Mouse (Mus musculus) forebrain, embryonic 12.5 days (tissue): ENCODE results near the gene 1110008P14Rik. TPM values are rescaled to one million over a fixed set of nuclear protein-coding genes. Genes with fewer than 3 reads are reported as not detected.
A peak's percentile ranks its signal among the peaks of the same experiment; 100 is the strongest.
"Not testable (repeated sequence)": the region's sequence is repeated elsewhere in the genome, so short reads cannot be mapped to it uniquely, and the experiment has no call there.

Experiments
- ATAC-seq: fragments of 200-750 bp; cut with Nextera tagmentation; 2 replicates; pipeline ENCODE4 v1.8.0; 2017; ENCODE audit warnings: moderate TSS enrichment; ENCODE audit not compliant: low FRiP score
- H3K27ac ChIP-seq: fragments of 300-500 bp; sonication (generic); 2 replicates; pipeline ENCODE4 v1.5.1; 2016; ENCODE audit warnings: mild to moderate bottlenecking
- H3K27me3 ChIP-seq: fragments of 300-500 bp; sonication (generic); 2 replicates; pipeline ENCODE4 v1.6.1; 2016; ENCODE audit warnings: mild to moderate bottlenecking
- H3K36me3 ChIP-seq: fragments of 300-500 bp; sonication (generic); replicated peaks from 2 replicates; pipeline ENCODE4 v1.6.1; 2016; ENCODE audit warnings: mild to moderate bottlenecking
- H3K4me1 ChIP-seq: fragments of 300-500 bp; sonication (generic); 2 replicates; pipeline ENCODE4 v1.6.1; 2016
- H3K4me2 ChIP-seq: fragments of 300-500 bp; sonication (generic); 2 replicates; pipeline ENCODE4 v1.6.1; 2016; ENCODE audit warnings: mild to moderate bottlenecking, moderate library complexity
- H3K4me3 ChIP-seq: fragments of 300-500 bp; sonication (generic); replicated peaks from 2 replicates; pipeline ENCODE4 v1.5.1; 2016; ENCODE audit warnings: mild to moderate bottlenecking
- H3K9ac ChIP-seq: fragments of 300-500 bp; sonication (generic); 2 replicates; pipeline ENCODE4 v1.6.1; 2016; ENCODE audit warnings: mild to moderate bottlenecking
- H3K9me3 ChIP-seq: fragments of 300-500 bp; sonication (generic); 2 replicates; pipeline ENCODE4 v1.6.1; 2016
- WGBS: fragments of 180-500 bp; shearing (Covaris S2); methylation state at CpG from one replicate; pipeline ENCODE4 v1.1.7; 2016; 5-methylcytosine and 5-hydroxymethylcytosine counted together
- polyA plus RNA-seq: library from polyadenylated mRNA; unstranded; fragments of >200 nt; fragmentation: Nextera tagmentation; extraction: Ambion mirVana; gene quantifications from 2 replicates; pipeline ENCODE4 v1.2.1, GENCODE M21; 2016

1110008P14Rik gene
- polyA plus RNA-seq, 1 experiment from 2014 or later: 51.0 TPM

DNA sequence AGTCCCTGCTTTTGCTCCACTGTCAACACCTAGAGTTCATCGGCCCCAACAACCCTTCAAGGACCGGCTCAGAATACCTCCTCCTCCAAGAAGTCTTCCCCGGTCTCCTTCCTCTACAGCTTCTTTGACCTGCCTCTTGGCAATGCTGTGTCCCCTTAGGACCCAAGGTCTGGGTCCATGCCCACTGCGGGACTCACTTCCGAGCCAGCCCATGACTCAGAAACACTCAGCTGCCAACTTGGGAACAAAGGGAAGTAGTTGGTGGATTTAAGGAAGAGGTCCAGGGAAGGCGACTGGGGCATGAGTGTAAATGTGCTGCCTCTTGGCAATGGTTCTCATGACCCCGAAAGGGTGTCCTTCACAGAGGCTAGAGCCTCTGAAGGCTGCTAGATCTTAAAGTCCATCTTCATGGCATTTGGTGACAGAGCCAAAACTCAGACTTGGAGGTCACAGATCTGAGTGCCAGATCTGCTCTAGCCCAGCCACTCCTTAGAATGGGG is 1.7 kb downstream of the 1110008P14Rik start:
- Histone ChIP-seq H3K9ac (no peak overlapping the region), H3K36me3 (peaks cover 51% of the 10 kb centered on the region), H3K27ac (no peak overlapping the region), H3K4me1 (peaks cover 9% of the 10 kb centered on the region), H3K9me3 (no peaks in the 10 kb centered on the region), H3K27me3 (peaks cover 18% of the 10 kb centered on the region), H3K4me2 (no peak overlapping the region), H3K4me3 (no peak overlapping the region)
- no peak for ATAC-seq
- WGBS: 92% methylated on average over 7 of the region's 7 CpGs

GRCm38 (mm10) chr2:32376963-32377362 is 4.8 kb downstream of the 1110008P14Rik start:
- H3K27ac ChIP-seq: no peak overlapping the region
- ATAC-seq: no peak
- no peaks in the 10 kb centered on the region for H3K9me3 ChIP-seq
- no peak overlapping the region for H3K9ac ChIP-seq
- no peak overlapping the region for H3K4me3 ChIP-seq
- peaks cover 8% of the 10 kb centered on the region; the same call in 1 of the 2 replicates for H3K27me3 ChIP-seq
- peaks cover 81% of the 10 kb centered on the region for H3K36me3 ChIP-seq
- H3K4me2 ChIP-seq: no peak overlapping the region
- peaks cover 7% of the 10 kb centered on the region for H3K4me1 ChIP-seq
- WGBS: 93% methylated on average over 10 of the region's 10 CpGs

- 95% methylated on average over 13 of the region's 13 CpGs for WGBS
- Histone ChIP-seq H3K27ac (no peak overlapping the region), H3K27me3 (peaks cover 6% of the 10 kb centered on the region; the same call in 1 of the 2 replicates), H3K4me1 (no peaks in the 10 kb centered on the region), H3K9me3 (no peaks in the 10 kb centered on the region), H3K4me3 (no peak overlapping the region), H3K9ac (no peak overlapping the region), H3K4me2 (no peak overlapping the region), H3K36me3 (peaks cover 96% of the 10 kb centered on the region)
- no peak for ATAC-seq
Measured at GRCm38 (mm10) chr2:32375317-32375940, 6.3 kb downstream of the 1110008P14Rik start.

- Histone ChIP-seq H3K27ac (no peak overlapping the region), H3K27me3 (no peaks in the 10 kb centered on the region), H3K4me2 (no peak overlapping the region), H3K36me3 (peaks cover 99% of the 10 kb centered on the region), H3K4me1 (no peaks in the 10 kb centered on the region), H3K9ac (no peak overlapping the region), H3K4me3 (no peak overlapping the region), H3K9me3 (no peaks in the 10 kb centered on the region)
- no peak for ATAC-seq
- WGBS: 91% methylated on average over 10 of the region's 10 CpGs
Measured at GRCm38 (mm10) chr2:32374191-32374590, 7.5 kb downstream of the 1110008P14Rik start.

DNA sequence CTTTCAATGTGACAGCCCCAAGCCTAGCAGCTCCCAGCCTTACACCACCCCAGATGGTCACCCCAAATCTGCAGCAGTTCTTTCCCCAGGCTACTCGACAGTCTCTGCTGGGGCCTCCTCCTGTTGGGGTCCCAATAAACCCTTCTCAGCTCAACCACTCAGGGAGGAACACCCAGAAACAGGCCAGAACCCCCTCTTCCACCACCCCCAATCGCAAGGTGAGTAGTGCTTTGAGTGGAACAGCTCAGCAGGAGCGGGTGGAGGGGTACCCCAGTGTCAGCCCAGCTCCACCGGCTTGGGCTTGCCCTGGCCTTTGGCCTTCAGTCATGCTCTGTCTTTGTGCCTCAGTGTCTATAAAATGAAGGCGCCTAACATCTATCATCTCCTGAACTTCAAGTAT is 14.4 kb downstream of the 1110008P14Rik start:
- Histone ChIP-seq H3K27me3 (no peaks in the 10 kb centered on the region), H3K36me3 (peaks cover 60% of the 10 kb centered on the region), H3K4me1 (peaks cover 15% of the 10 kb centered on the region), H3K9ac (no peak overlapping the region), H3K9me3 (no peaks in the 10 kb centered on the region), H3K27ac (no peak overlapping the region), H3K4me3 (no peak overlapping the region), H3K4me2 (no peak overlapping the region)
- no peak for ATAC-seq
- 94% methylated on average over 5 of the region's 5 CpGs for WGBS

GRCm38 (mm10) chr2:32364121-32364520 is 17.6 kb downstream of the 1110008P14Rik start:
- 86% methylated on average over 8 of the region's 8 CpGs for WGBS
- Histone ChIP-seq H3K4me1 (peaks cover 30% of the 10 kb centered on the region), H3K27ac (no peak overlapping the region), H3K4me3 (peak overlapping the region; percentile 81), H3K9ac (no peak overlapping the region; the same call in 1 of the 2 replicates), H3K27me3 (peaks cover 14% of the 10 kb centered on the region), H3K9me3 (no peaks in the 10 kb centered on the region), H3K36me3 (peaks cover 28% of the 10 kb centered on the region), H3K4me2 (peak overlapping the region; percentile 89)
- ATAC-seq: no peak

DNA sequence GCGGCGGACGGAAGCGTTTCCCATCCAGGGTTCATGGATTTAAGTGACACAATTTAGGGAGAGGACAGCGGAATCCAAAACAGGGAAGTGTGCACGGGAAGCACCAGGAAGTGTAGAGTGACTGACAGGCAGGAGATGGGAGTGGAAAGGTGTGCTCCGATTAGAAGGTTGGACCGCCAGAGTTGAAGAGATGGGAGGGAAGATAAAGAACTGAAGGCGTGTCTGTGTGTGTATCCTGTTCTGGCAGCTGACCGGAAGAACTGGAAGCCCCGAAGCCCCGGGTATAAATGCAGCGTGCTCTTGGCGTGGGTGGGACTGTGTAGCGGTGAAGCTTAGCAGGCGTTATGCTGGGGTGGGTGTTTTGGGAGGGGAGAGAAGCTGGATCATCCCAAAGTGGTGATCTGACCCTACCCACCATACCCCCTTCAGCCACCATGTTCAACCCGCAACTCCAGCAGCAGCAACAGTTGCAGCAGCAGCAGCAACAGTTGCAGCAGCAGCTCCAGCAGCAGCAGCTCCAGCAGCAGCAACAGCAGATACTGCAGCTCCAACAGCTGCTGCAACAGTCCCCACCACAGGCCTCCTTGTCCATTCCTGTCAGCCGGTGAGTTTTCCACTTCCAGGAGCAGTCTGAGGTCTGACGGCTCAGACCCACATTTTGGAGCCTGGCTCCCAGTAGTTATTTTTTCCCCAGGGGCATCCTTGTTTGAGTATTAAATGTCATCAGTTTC is 18.2 kb downstream of the 1110008P14Rik start:
- peaks cover 14% of the 10 kb centered on the region for H3K27me3 ChIP-seq
- peak overlapping the region; percentile 81 for H3K4me3 ChIP-seq
- WGBS: 12% methylated on average over 19 of the region's 19 CpGs
- peak overlapping the region; percentile 89 for H3K4me2 ChIP-seq
- H3K4me1 ChIP-seq: peaks cover 30% of the 10 kb centered on the region
- no peaks in the 10 kb centered on the region for H3K9me3 ChIP-seq
- ATAC-seq: peak; percentile 18; the same call in 1 of the 2 replicates
- H3K36me3 ChIP-seq: peaks cover 26% of the 10 kb centered on the region
- H3K27ac ChIP-seq: peak overlapping the region; percentile 83
- H3K9ac ChIP-seq: peak overlapping the region; percentile 90

GRCm38 (mm10) chr2:32362817-32363340 is 18.9 kb downstream of the 1110008P14Rik start:
- H3K4me1 ChIP-seq: peaks cover 30% of the 10 kb centered on the region
- under 1% methylated on average over 53 of the region's 53 CpGs for WGBS

DNA sequence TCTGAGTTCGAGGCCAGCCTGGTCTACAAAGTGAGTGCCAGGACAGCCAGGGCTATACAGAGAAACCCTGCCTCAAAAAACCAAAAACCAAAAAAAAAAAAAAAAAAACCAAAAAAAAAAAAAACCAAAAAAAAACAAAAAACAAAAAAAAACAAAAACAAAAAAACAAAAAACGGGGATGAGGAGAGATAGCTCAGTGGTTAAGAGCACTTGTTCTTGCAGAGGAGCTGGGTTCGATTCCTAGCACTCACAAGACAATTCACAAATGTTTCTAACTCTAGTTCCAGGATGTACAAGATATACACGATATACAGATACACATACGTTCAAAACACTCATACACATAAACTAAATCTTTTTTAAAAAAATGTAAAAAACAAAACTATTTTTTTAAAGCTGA is 19.5 kb downstream of the 1110008P14Rik start:
- H3K27me3 ChIP-seq: peaks cover 14% of the 10 kb centered on the region
- 52% methylated on average over 5 of the region's 5 CpGs for whole genome bisulfite sequencing
- H3K4me2 ChIP-seq: peak overlapping the region; percentile 89
- H3K4me3 ChIP-seq: peak overlapping the region; percentile 81
- H3K27ac ChIP-seq, H3K9me3 ChIP-seq, ATAC-seq: not testable (repeated sequence)
- peak overlapping the region; percentile 90; the same call in 1 of the 2 replicates for H3K9ac ChIP-seq
- peaks cover 15% of the 10 kb centered on the region for H3K36me3 ChIP-seq
- H3K4me1 ChIP-seq: peaks cover 30% of the 10 kb centered on the region

More at GRCm38 (mm10) chr2:32362817-32363340, 18.9 kb downstream of the 1110008P14Rik start:
- Histone ChIP-seq H3K4me3 (peak overlapping the region; percentile 81), H3K27ac (peak overlapping the region; percentile 83), H3K36me3 (peaks cover 20% of the 10 kb centered on the region), H3K9me3 (no peaks in the 10 kb centered on the region), H3K9ac (peak overlapping the region; percentile 90), H3K4me2 (peak overlapping the region; percentile 89), H3K27me3 (peaks cover 14% of the 10 kb centered on the region)
- peak; percentile 86 for ATAC-seq

- Histone ChIP-seq H3K4me3 (peak overlapping the region; percentile 35), H3K9ac (peak overlapping the region; percentile 49), H3K4me2 (peak overlapping the region; percentile 65), H3K27ac (no peak overlapping the region), H3K36me3 (peaks cover 9% of the 10 kb centered on the region; the same call in 1 of the 2 replicates), H3K27me3 (peaks cover 15% of the 10 kb centered on the region), H3K4me1 (peaks cover 30% of the 10 kb centered on the region), H3K9me3 (no peaks in the 10 kb centered on the region)
- 2% methylated on average over 24 of the region's 24 CpGs for WGBS
- ATAC-seq: peak; percentile 62
Measured at GRCm38 (mm10) chr2:32361437-32361836, 20.3 kb downstream of the 1110008P14Rik start.

- ATAC-seq: no peak; the same call in 1 of the 2 replicates
- H3K36me3 ChIP-seq: peaks cover 7% of the 10 kb centered on the region; the same call in 1 of the 2 replicates
- peaks cover 19% of the 10 kb centered on the region for H3K27me3 ChIP-seq
- H3K4me3 ChIP-seq: peak overlapping the region; percentile 35
- no peaks in the 10 kb centered on the region for H3K9me3 ChIP-seq
- 0 out of 2 replicates have a peak overlapping the region, but pooled peaks have one; percentile 33 for H3K9ac ChIP-seq
- H3K4me2 ChIP-seq: peak overlapping the region; percentile 65
- H3K27ac ChIP-seq: no peak overlapping the region
- peaks cover 30% of the 10 kb centered on the region for H3K4me1 ChIP-seq
- WGBS: 5% methylated on average over 14 of the region's 14 CpGs
Measured at GRCm38 (mm10) chr2:32360741-32361140, 21.0 kb downstream of the 1110008P14Rik start.

DNA sequence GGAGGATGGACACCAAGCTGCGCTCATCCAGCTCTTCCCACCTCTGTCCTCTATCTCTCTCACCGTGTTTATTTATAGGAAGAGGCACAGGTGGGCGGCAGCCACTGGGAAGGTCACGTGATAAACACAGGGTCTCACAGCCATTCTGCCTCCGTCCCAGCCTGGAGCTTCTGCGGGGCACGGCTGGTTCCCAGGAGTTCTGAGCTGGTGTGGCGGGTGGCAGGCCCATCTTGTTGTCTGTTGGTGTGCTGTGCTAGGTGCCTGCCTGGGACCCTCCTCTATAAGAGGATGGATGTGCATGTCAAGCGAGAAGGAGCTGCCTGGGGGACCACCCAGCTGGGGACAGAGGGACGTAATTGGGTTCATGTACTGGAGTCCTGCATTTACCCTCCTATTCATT is 23.4 kb downstream of the 1110008P14Rik start:
- Histone ChIP-seq H3K36me3 (no peaks in the 10 kb centered on the region), H3K4me1 (peaks cover 18% of the 10 kb centered on the region), H3K27me3 (peaks cover 19% of the 10 kb centered on the region), H3K27ac (no peak overlapping the region), H3K9ac (no peak overlapping the region), H3K9me3 (no peaks in the 10 kb centered on the region), H3K4me3 (no peak overlapping the region), H3K4me2 (no peak overlapping the region)
- 70% methylated on average over 10 of the region's 10 CpGs for WGBS
- ATAC-seq: no peak
